Mouse (Mus musculus): ENCODE results near the gene Cdh10.

DNA sequence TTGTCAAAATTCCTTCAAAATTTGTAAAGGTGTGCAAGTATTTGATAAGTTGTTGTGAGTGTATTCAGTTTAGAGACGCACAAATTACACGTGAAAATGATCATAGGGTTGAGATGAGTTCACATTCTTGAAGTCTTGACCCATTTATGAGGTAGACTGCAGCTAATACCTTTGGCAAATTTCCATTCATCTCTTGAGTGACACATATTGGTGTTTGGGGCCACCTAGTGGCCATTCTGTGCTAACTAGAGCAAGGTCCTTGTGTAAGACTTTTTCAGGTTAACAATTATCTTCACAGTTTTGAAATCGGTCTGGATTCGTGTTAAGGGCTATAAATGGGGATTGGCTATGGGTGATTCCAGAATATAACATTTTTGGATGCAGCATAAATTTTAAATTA is 13.5 kb downstream of the Cdh10 start:
- TF ChIP-seq CTCF (IDR thresholded peaks at IDR 0.05; ENCODE audit: low read depth, low read length): 0 out of 2 replicates have a peak, but pooled peaks have one; percentile 7
- no peak for TF ChIP-seq POLR2AphosphoS5 (IDR thresholded peaks at IDR 0.05; ENCODE audit: insufficient replicate concordance, low read depth, low read length)
- no peak for TF ChIP-seq GATA1 (IDR thresholded peaks at IDR 0.05; ENCODE audit: borderline replicate concordance, low read length)
- no peak for TF ChIP-seq TAL1 (conservative IDR thresholded peaks at IDR 0.05; ENCODE audit: low read depth, low read length)
